ENCODE assay signal across 17 mouse cellular contexts in genomic region chr9:64695266-64695665, GRCm38 (mm10). TPM values are rescaled to one million over a fixed set of nuclear protein-coding genes. Genes with fewer than 3 reads are reported as not detected.
A peak's percentile ranks its signal among the peaks of the same experiment; 100 is the strongest.
DNase-seq lines count a peak whose midpoint lies in the region; TF ChIP-seq lines count a peak whose summit lies in the region.
"Had no signal": no experiment of that assay in that cellular context is flagged by ENCODE, and none has a peak within 500 bp of the region (broad histone marks: within the 10 kb centered on the region; RNA-seq: fewer than 3 reads in every experiment).

No protein-coding gene starts in this region.

- TF ChIP-seq POLR2A in heart, adult 2 months (IDR thresholded peaks at IDR 0.05; ENCODE audit: insufficient read depth, low read depth, low read length): no peak

- H3K27me3 ChIP-seq in heart, adult 2 months (ENCODE audit: control insufficient read depth, insufficient read depth, low read length): no peaks in the 10 kb centered on the region
- H3K27me3 ChIP-seq in heart, embryonic 10.5 days (ENCODE audit: insufficient read depth, poor library complexity, severe bottlenecking): no peaks in the 10 kb centered on the region
- H3K27me3 ChIP-seq: CH12.LX, Patski had no signal

- H3K9me3 ChIP-seq in heart, embryonic 10.5 days: no peaks in the 10 kb centered on the region
- H3K9me3 ChIP-seq: G1E had no signal

- H3K36me3 ChIP-seq in heart, adult 2 months (ENCODE audit: control insufficient read depth, insufficient read depth, low read length): peaks cover 2% of the 10 kb centered on the region; the same call in 1 of the 2 replicates
- peaks cover 23% of the 10 kb centered on the region for H3K36me3 ChIP-seq in heart, embryonic 10.5 days

- no peak for TF ChIP-seq EP300 in heart, adult 2 months (IDR thresholded peaks at IDR 0.05; ENCODE audit: insufficient read depth, low read depth, low read length)

- no peak for TF ChIP-seq CTCF in heart, adult 2 months (IDR thresholded peaks at IDR 0.05)

- no peaks in the 10 kb centered on the region for H3K79me2 ChIP-seq in heart, adult 2 months (replicated peaks; ENCODE audit: control insufficient read depth, insufficient read depth, low read length)

- H3K4me3 ChIP-seq in heart, adult 2 months: no peak overlapping the region
- no peak overlapping the region for H3K4me3 ChIP-seq in heart, embryonic 10.5 days

- no peak overlapping the region for H3K27ac ChIP-seq in heart, adult 2 months
- H3K27ac ChIP-seq in heart, embryonic 10.5 days: no peak overlapping the region

- DNase-seq in heart, adult 11 months: peak; percentile 84
- no peak for DNase-seq in heart, adult 2 months
- peak; percentile 57 for DNase-seq in heart, embryonic 10.5 days (ENCODE audit: low spot score)
- DNase-seq in heart, postnatal 25 days (ENCODE audit: low spot score): no peak
- DNase-seq: adrenal gland, adult 2 months; adrenal gland, adult 8-10 months; adrenal gland, postnatal 10 days; adrenal gland, postnatal 14 days; adrenal gland, postnatal 25 days; adrenal gland, postnatal 36 days; B cell, adult 2 months; cerebellum, adult 11 months; cerebellum, adult 11-12 months; cerebellum, adult 18-20 months had no signal

- H3K4me1 ChIP-seq in heart, adult 2 months (ENCODE audit: control insufficient read depth, insufficient read depth, low read length): peaks cover 1% of the 10 kb centered on the region; the same call in 1 of the 2 replicates
- H3K4me1 ChIP-seq in heart, embryonic 10.5 days: peaks cover 12% of the 10 kb centered on the region; the same call in 1 of the 2 replicates

- WGBS in heart, adult 2 months: 94% methylated on average over 1 of the region's 1 CpGs
- WGBS in heart, embryonic 10.5 days: 84% methylated on average over 1 of the region's 1 CpGs

- no peak overlapping the region for H3K9ac ChIP-seq in heart, adult 2 months (ENCODE audit: low read depth, low read length)

- intact Hi-C loops in heart, adult 2 months (cut with DNase I): no loop called here
- intact Hi-C loops in heart, postnatal 25 days (cut with DNase I): no loop called here

RNA-seq across cellular contexts. Expression of gene Rab11a, which starts 42.3 kb away (rescaled TPM):
- 100 to 1,000 TPM; 154 to 162 TPM for total RNA-seq in heart, adult 2 months (2021)
- 79.0 and 140 TPM in 2 replicates for polyA plus RNA-seq in heart, adult 2 months (2012; rRNA removed)
- polyA plus RNA-seq in heart, embryonic 10.5 days (2016; fragmentation: Nextera tagmentation; extraction: Ambion mirVana): 318 and 342 TPM in 2 replicates
- 100 to 1,000 TPM; 170 to 191 TPM for total RNA-seq in heart, postnatal 25 days (2021)

Comparison
In these comparisons a context has a peak if more than half of its experiments do, and no peak if none do; other contexts are left out.
1. DNase-seq: peak in heart, adult 11 months (single experiment) and heart, embryonic 10.5 days (single experiment); none in heart, adult 2 months (0 of 2) and heart, postnatal 25 days (single experiment).